Mouse (Mus musculus): ENCODE measurements around the gene Tmem132a. TPM values are rescaled to one million over a fixed set of nuclear protein-coding genes. Genes with fewer than 3 reads are reported as not detected.

Gene Tmem132a
- 154 and 169 TPM in 2 replicates for polyA plus RNA-seq (2015; fragmentation: Nextera tagmentation; extraction: Ambion mirVana)

DNA sequence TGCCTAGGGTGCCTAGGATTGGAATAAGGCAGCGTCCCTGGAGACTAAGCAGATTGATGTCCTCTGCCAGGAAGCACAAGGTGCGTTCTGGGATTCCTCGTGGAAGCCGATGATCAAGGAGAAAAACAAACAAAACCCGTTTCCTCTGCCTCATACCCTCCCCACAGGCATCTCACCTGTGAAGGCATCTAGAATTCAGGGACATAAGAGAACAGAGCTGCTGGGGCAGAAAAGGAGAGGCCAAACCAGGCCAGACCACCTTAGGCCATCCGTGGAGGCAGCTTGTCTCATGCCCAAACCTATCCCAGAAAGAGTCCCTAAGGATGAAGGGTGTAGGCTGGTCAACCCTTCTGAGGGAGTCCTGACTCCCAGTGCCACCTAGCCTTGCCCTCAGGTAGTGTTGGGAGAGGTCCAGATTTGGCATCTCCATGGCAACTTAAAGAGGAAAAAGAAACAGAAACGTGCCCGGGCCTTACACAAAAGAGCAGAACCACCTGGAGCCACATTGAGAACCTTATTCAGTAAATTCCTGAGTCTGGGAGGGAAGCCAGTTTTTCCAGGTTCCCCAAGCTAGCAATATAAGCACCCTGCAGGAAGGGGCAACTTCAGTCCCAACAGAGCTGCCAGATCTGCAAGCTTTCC, at the start of gene Tmem132a:
TSS of gene Tmem132a (minus strand) at position 55 of the 642 bp plus-strand sequence.
- Histone ChIP-seq H3K27ac (replicated peaks) (peak within 1 kb of the TSS; percentile 95), H3K36me3 (peaks cover 58% of the 10 kb centered on the region), H3K27me3 (no peaks in the 10 kb centered on the region), H3K4me1 (replicated peaks) (peaks cover 34% of the 10 kb centered on the region), H3K4me2 (peak within 1 kb of the TSS; percentile 90), H3K9ac (peak within 1 kb of the TSS; percentile 96), H3K9me3 (no peaks in the 10 kb centered on the region), H3K4me3 (peak within 1 kb of the TSS; percentile 88)
- 4% methylated on average over 8 of the region's 8 CpGs for WGBS
- ATAC-seq (ENCODE audit: low read depth), result peak; percentile 38

GRCm38 (mm10) chr19:10918321-10918991, 48.7 kb upstream of the Tmem132a start:
- Histone ChIP-seq H3K9ac (no peak overlapping the region), H3K4me2 (no peak overlapping the region), H3K36me3 (no peaks in the 10 kb centered on the region), H3K4me1 (replicated peaks) (no peaks in the 10 kb centered on the region), H3K27me3 (no peaks in the 10 kb centered on the region), H3K27ac (replicated peaks) (no peak overlapping the region), H3K4me3 (no peak overlapping the region), H3K9me3 (no peaks in the 10 kb centered on the region)
- 90% methylated on average over 10 of the region's 10 CpGs for WGBS
- no peak for ATAC-seq (ENCODE audit: low read depth)

GRCm38 (mm10) chr19:10916506-10916905, 46.8 kb upstream of the Tmem132a start:
- no peak for ATAC-seq (ENCODE audit: low read depth)
- no peaks in the 10 kb centered on the region for H3K4me1 ChIP-seq (replicated peaks)
- H3K9me3 ChIP-seq, result no peaks in the 10 kb centered on the region
- H3K27me3 ChIP-seq, result no peaks in the 10 kb centered on the region
- no peak overlapping the region for H3K9ac ChIP-seq
- H3K27ac ChIP-seq (replicated peaks), result no peak overlapping the region
- no peaks in the 10 kb centered on the region for H3K36me3 ChIP-seq
- H3K4me2 ChIP-seq, result no peak overlapping the region
- H3K4me3 ChIP-seq, result no peak overlapping the region
- 63% methylated on average over 5 of the region's 5 CpGs for WGBS

- Histone ChIP-seq H3K4me1 (replicated peaks) (no peaks in the 10 kb centered on the region), H3K4me2 (no peak overlapping the region), H3K9ac (no peak overlapping the region), H3K27me3 (no peaks in the 10 kb centered on the region), H3K27ac (replicated peaks) (no peak overlapping the region), H3K9me3 (no peaks in the 10 kb centered on the region), H3K4me3 (no peak overlapping the region), H3K36me3 (no peaks in the 10 kb centered on the region)
- no peak for ATAC-seq (ENCODE audit: low read depth)
- 74% methylated on average over 2 of the region's 2 CpGs for WGBS
These were observed 45.1 kb upstream of the Tmem132a start for GRCm38 (mm10) chr19:10914870-10915269.

GRCm38 (mm10) chr19:10914291-10914690, 44.6 kb upstream of the Tmem132a start:
- Histone ChIP-seq H3K4me2 (no peak overlapping the region), H3K27ac (replicated peaks) (no peak overlapping the region), H3K9me3 (no peaks in the 10 kb centered on the region), H3K9ac (no peak overlapping the region), H3K4me1 (replicated peaks) (no peaks in the 10 kb centered on the region), H3K36me3 (no peaks in the 10 kb centered on the region), H3K4me3 (no peak overlapping the region), H3K27me3 (no peaks in the 10 kb centered on the region)
- 78% methylated on average over 7 of the region's 7 CpGs for WGBS
- ATAC-seq (ENCODE audit: low read depth), result no peak

DNA sequence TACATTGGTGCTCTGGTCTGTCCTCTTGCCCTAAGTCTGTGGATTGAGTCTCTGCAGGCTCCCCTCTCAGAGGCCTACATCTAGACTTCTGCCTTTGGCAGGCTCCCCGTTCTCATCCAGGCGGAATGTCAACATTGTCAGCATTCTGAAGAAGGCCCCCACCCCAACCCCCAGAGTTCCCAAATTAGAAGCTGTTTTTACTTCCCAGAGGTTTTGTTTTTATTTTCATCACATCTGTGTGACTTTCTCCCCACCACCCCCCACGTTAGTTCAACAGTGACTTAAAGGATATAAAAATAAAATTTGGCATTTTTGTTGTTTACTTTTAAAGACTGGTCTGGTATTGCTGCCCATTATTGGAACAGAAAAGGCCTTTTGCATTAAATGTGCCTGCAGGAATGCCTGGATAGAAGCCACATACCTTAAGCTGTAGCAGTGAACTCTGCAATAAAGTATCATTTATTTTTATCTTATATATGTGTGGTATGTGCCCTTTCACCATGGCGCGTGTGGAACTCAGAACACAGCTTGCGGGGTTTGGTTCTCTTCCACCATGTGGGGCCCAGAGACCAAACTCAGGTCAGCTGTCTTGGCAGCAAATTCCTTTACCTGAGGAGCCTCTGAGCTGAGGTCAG, 39.5 kb upstream of the Tmem132a start:
- 84% methylated on average over 6 of the region's 6 CpGs for WGBS
- no peaks in the 10 kb centered on the region for H3K9me3 ChIP-seq
- no peak overlapping the region for H3K4me2 ChIP-seq
- H3K27ac ChIP-seq (replicated peaks), result 0 out of 2 replicates have a peak overlapping the region, but pooled peaks have one; percentile 38
- no peak for ATAC-seq (ENCODE audit: low read depth)
- H3K27me3 ChIP-seq, result no peaks in the 10 kb centered on the region
- no peaks in the 10 kb centered on the region for H3K4me1 ChIP-seq (replicated peaks)
- H3K4me3 ChIP-seq, result no peak overlapping the region
- H3K36me3 ChIP-seq, result peaks cover 44% of the 10 kb centered on the region
- H3K9ac ChIP-seq, result no peak overlapping the region

GRCm38 (mm10) chr19:10907891-10908290, 38.2 kb upstream of the Tmem132a start:
- Histone ChIP-seq H3K27me3 (no peaks in the 10 kb centered on the region), H3K27ac (replicated peaks) (no peak overlapping the region), H3K4me1 (replicated peaks) (no peaks in the 10 kb centered on the region), H3K36me3 (peaks cover 57% of the 10 kb centered on the region), H3K4me3 (no peak overlapping the region), H3K4me2 (no peak overlapping the region), H3K9me3 (no peaks in the 10 kb centered on the region), H3K9ac (no peak overlapping the region)
- ATAC-seq (ENCODE audit: low read depth), result no peak
- 58% methylated on average over 3 of the region's 3 CpGs for WGBS

DNA sequence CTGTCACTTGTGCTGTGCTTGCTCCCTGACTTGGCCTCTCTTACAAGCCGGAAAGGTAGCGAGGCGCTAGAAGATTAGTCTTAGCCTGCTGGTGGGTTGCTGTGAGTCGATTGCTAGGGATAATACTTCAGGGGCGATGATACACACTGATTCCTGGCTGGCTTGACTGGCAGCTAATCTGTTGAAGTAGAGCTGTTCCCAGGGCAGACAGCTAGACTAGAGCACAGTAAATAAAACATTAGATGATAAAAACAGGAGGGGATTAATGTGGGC, 35.9 kb upstream of the Tmem132a start:
- Histone ChIP-seq H3K9me3 (no peaks in the 10 kb centered on the region), H3K4me1 (replicated peaks) (no peaks in the 10 kb centered on the region), H3K36me3 (peaks cover 79% of the 10 kb centered on the region), H3K9ac (0 out of 2 replicates have a peak overlapping the region, but pooled peaks have one; percentile 17), H3K27ac (replicated peaks) (peak overlapping the region; percentile 52), H3K4me3 (no peak overlapping the region), H3K4me2 (no peak overlapping the region), H3K27me3 (no peaks in the 10 kb centered on the region)
- no peak for ATAC-seq (ENCODE audit: low read depth)
- 88% methylated on average over 5 of the region's 5 CpGs for WGBS

- Histone ChIP-seq H3K4me3 (no peak overlapping the region), H3K36me3 (peaks cover 85% of the 10 kb centered on the region), H3K27me3 (no peaks in the 10 kb centered on the region), H3K9ac (0 out of 2 replicates have a peak overlapping the region, but pooled peaks have one; percentile 17), H3K4me1 (replicated peaks) (no peaks in the 10 kb centered on the region), H3K9me3 (no peaks in the 10 kb centered on the region), H3K27ac (replicated peaks) (peak overlapping the region; percentile 52), H3K4me2 (no peak overlapping the region)
- no peak for ATAC-seq (ENCODE audit: low read depth)
- 74% methylated on average over 7 of the region's 7 CpGs for WGBS
These were observed 35.4 kb upstream of the Tmem132a start for GRCm38 (mm10) chr19:10904927-10905727.

DNA sequence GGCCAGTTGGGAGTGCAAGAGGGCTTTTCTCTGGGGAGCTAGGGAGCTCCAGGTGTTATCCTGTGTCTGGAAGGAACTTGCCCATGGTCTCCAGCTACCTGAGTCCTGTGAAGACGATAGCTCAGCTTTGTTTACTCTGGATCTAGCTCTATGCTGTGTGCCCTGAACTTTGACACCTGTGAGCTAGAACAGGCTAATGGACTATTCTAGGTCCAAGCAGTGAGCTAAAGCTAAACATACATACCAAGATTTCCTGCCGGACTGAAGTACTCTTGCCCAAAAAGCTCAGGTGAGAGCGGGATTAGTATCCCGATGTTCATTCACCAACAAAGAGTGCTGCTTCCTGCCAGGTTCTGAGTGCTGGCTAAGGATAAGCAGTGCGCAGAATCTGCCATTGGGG, 34.8 kb upstream of the Tmem132a start:
- no peak for ATAC-seq (ENCODE audit: low read depth)
- 96% methylated on average over 5 of the region's 5 CpGs for WGBS
- no peak overlapping the region for H3K9ac ChIP-seq

DNA sequence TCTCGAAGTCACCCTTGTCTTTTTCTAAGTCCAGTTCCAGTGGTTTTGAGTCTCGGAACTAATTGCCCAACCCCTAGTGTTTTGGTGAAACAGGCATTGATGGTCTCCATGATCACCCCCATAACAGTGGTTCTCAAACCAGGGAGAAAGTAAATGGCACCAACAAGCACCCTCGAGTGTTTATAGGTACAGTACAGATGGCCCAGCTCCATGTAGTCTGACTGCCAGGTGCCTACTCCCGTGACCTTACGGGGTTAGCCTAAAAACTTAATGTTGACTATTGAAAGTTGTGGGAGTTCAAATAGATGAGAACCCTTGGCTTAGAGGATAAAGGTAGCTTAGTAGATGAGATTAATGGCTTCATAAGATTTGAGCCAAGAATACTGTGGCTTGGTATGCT, 31.3 kb upstream of the Tmem132a start:
- 94% methylated on average over 5 of the region's 5 CpGs for WGBS
- Histone ChIP-seq H3K4me2 (no peak overlapping the region), H3K27me3 (no peaks in the 10 kb centered on the region), H3K9me3 (no peaks in the 10 kb centered on the region), H3K4me1 (replicated peaks) (peaks cover 14% of the 10 kb centered on the region), H3K27ac (replicated peaks) (no peak overlapping the region), H3K4me3 (no peak overlapping the region), H3K9ac (no peak overlapping the region), H3K36me3 (peaks cover 88% of the 10 kb centered on the region)
- ATAC-seq (ENCODE audit: low read depth), result no peak

More for the DNA sequence above, 34.8 kb upstream of the Tmem132a start:
- H3K4me2 ChIP-seq, result no peak overlapping the region
- no peaks in the 10 kb centered on the region for H3K9me3 ChIP-seq
- H3K4me1 ChIP-seq (replicated peaks), result no peaks in the 10 kb centered on the region
- H3K27me3 ChIP-seq, result no peaks in the 10 kb centered on the region
- H3K36me3 ChIP-seq, result peaks cover 91% of the 10 kb centered on the region
- no peak overlapping the region for H3K4me3 ChIP-seq
- H3K27ac ChIP-seq (replicated peaks), result no peak overlapping the region

GRCm38 (mm10) chr19:10900315-10900714, 30.6 kb upstream of the Tmem132a start:
- no peaks in the 10 kb centered on the region for H3K27me3 ChIP-seq
- 81% methylated on average over 6 of the region's 6 CpGs for WGBS
- no peak overlapping the region for H3K9ac ChIP-seq
- peaks cover 19% of the 10 kb centered on the region for H3K4me1 ChIP-seq (replicated peaks)
- peaks cover 80% of the 10 kb centered on the region for H3K36me3 ChIP-seq
- no peaks in the 10 kb centered on the region for H3K9me3 ChIP-seq
- H3K4me3 ChIP-seq, result no peak overlapping the region
- no peak overlapping the region for H3K4me2 ChIP-seq
- H3K27ac ChIP-seq (replicated peaks), result no peak overlapping the region
- no peak for ATAC-seq (ENCODE audit: low read depth)
